Mouse (Mus musculus) C2C12 (cell line): ENCODE measurements around the gene Syt10. TPM values are rescaled to one million over a fixed set of nuclear protein-coding genes. Genes with fewer than 3 reads are reported as not detected.

Experiments
- H3K27me3 ChIP-seq: one replicate; pipeline ENCODE4 v1.6.1; 2011; ENCODE audit not compliant: control insufficient read depth, insufficient read depth, insufficient read length
- H3K36me3 ChIP-seq: one replicate; pipeline ENCODE4 v1.6.1; 2011; ENCODE audit not compliant: control insufficient read depth, insufficient read depth
- H3K4me3 ChIP-seq: one replicate; pipeline ENCODE4 v1.5.1; 2011; ENCODE audit warnings: mild to moderate bottlenecking, control low read depth; ENCODE audit not compliant: poor library complexity, insufficient read depth, severe bottlenecking
- H3K79me2 ChIP-seq: one replicate; pipeline ENCODE4 v1.6.1; 2011; ENCODE audit not compliant: control insufficient read depth, insufficient read depth
- H3K79me3 ChIP-seq: one replicate; pipeline ENCODE4 v1.6.1; 2011; ENCODE audit warnings: low read depth, control low read depth
- H3ac ChIP-seq: one replicate; pipeline ENCODE3; 2011; ENCODE audit warnings: low read depth; ENCODE audit not compliant: control insufficient read depth, insufficient read length
- CEBPB ChIP-seq: IDR thresholded peaks from one replicate; pipeline ENCODE4 v1.6.1; 2011; ENCODE audit warnings: low read depth, mild to moderate bottlenecking, control low read depth, moderate library complexity
- CTCF ChIP-seq: IDR thresholded peaks from one replicate; pipeline ENCODE4 v1.5.1; 2011; ENCODE audit not compliant: control insufficient read depth, insufficient read depth, insufficient read length
- FOSL1 ChIP-seq: IDR thresholded peaks from one replicate; pipeline ENCODE4 v1.8.0; 2011; ENCODE audit warnings: mild to moderate bottlenecking, low read length; ENCODE audit not compliant: poor library complexity, insufficient read depth, severe bottlenecking
- MAX ChIP-seq: IDR thresholded peaks from one replicate; pipeline ENCODE4 v1.6.1; 2011; ENCODE audit warnings: mild to moderate bottlenecking, control low read depth
- MYOD1 ChIP-seq: IDR thresholded peaks from one replicate; pipeline ENCODE4 v1.6.1; 2011; ENCODE audit warnings: low read depth; ENCODE audit not compliant: control insufficient read depth, insufficient read length
- MYOG ChIP-seq: IDR thresholded peaks from one replicate; pipeline ENCODE4 v1.6.1; 2011; ENCODE audit not compliant: control insufficient read depth, insufficient read length; ENCODE audit errors: extremely low read depth
- USF1 ChIP-seq: IDR thresholded peaks from one replicate; pipeline ENCODE4 v1.6.1; 2011; ENCODE audit warnings: low read depth, mild to moderate bottlenecking, control low read depth, moderate library complexity
- microRNA-seq: library from miRNA; unstranded; fragments of <30 nt; microRNA quantifications from one replicate; pipeline ENCODE4, GENCODE M21; 2019; ENCODE audit warnings: borderline microRNAs expressed
- polyA plus RNA-seq: library from polyadenylated mRNA; unstranded; fragments of >200 nt; fragmentation: generic; extraction: Trizol; gene quantifications from one replicate; pipeline ENCODE4 v1.2.1, GENCODE M21; 2012; ENCODE audit warnings: missing spikeins

The Syt10 gene
- polyA plus RNA-seq, 1 experiment, result not detected

DNA sequence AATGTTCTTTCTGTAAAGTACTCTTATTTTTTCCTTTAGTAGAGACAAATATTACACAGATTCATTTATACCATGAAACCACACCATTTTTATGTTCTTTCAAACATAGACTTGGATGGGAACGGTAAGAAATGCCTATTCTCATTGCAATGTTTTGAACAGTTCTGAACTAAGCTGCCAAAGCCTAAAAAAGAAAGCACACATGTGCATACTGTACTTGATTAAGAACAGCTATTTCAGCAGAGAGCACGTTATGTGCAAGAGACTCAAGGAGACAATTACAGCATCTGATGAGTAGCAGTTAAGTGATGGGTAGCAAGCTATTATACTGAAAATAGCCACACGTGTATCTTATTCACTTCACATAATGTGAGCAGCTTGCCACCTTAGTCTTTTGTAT, 108.0 kb downstream of the Syt10 start:
- no peaks in the 10 kb centered on the region for H3K36me3 ChIP-seq
- no peaks in the 10 kb centered on the region for H3K79me2 ChIP-seq
- H3K4me3 ChIP-seq, result no peak overlapping the region
- TF ChIP-seq MYOD1 (no peak), FOSL1 (no peak), MYOG (no peak), USF1 (no peak), CTCF (no peak), CEBPB (no peak), MAX (no peak)
- no peaks in the 10 kb centered on the region for H3K27me3 ChIP-seq
- H3ac ChIP-seq, result no peak overlapping the region
- no peaks in the 10 kb centered on the region for H3K79me3 ChIP-seq

Small RNA genes lying within 50 kb of the gene (microRNA-seq; reads per million reads assigned to microRNA genes)
- gene Gm24643, result not detected

Other genes starting within 250 kb of the Syt10 start
- 24.3 TPM for gene Rabl2, start 249.9 kb downstream of the Syt10 start, polyA plus RNA-seq